Mouse (Mus musculus) spleen, postnatal 14 days (tissue): ENCODE measurements around the gene Sapcd2.

Experiments used
- DNase-seq, 2 experiments: peaks; one replicate each; pipeline ENCODE4 v3.0.0; 2021 to 2022; ENCODE audit warnings: low spot score in 2 of 2

Sapcd2 gene

DNA sequence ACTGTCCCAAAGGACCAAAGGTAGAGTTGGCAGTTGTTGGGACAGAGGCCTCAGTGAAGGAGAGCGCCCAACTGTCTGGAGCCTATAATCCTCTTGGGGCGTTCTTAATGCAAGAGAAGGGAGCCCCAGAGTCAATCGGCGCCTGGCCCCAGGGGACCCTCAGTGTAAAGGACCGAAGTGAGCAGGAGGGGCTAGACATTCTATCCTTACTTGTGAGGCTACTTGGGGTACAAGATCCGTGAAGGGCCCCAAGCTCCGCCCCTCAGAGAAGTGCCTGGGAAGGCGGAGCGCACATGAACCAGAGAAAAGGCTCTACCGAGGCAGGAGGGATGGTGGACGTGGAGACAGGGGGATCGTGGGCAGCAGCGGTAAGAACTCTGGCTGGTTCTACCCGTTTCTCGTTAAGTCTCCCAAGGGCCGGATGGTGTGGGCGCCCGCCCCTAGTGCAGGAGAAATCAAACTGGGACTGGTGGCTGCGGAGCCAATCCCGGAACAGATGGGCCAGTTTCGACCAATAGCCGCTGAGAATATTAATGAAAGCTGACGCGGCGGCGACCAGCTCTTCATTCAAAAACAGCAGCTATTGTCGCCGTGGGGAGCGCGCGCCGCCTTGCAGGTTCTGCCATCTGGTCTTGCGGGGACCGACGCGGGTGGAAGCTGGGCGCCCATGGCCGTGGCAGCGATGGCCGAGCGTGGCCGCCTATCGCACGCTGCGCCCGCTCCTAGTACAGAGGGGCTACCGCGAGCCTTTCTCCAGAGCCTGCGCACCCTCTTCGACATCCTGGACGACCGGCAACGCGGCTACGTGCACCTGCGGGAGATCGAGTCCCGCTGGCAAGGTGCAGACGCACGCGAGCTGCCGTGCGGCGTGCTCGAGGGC is at the start of gene Sapcd2:
TSS of gene Sapcd2 (plus strand) at position 558 of the 880 bp plus-strand sequence.
- DNase-seq, result peak; percentile 68 to 76

DNA sequence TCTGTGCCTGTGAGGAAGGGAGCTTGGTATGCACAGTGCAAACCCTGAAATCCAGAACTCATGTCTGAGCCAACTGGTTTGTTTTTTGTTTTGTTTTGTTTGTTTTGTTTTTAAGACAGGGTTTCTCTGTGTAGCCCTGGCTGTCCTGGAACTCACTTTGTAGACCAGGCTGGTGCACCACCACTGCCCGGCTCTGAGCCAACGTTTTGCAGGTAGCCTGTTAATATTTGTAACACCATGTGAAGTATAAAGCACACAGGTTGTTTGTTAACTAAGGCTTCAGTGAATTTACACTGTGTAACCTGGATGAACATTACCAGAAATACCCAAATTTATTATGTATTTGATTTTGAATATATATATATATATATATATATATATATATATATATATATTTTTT is 46.1 kb upstream of the Sapcd2 start:
- no peak for DNase-seq

DNA sequence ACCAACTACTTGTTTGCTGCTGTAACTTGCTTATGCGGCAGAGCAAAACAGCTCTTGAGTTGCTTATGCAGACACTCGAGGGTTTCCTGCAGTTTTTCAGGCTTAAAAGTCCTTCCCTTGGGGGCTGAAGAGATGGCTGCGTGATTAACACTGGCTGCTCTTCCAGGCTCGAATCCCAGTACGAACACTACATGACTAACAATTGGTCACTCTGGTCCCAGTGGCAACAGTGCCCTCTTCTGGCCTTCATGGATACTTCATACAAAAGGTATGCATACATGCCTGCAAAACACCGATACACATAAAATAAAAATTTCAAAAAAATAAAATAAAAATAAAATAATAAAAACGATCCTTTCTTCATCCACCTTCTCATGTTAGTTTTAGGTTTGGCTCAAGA is 43.7 kb upstream of the Sapcd2 start:
- DNase-seq, result no peak

DNA sequence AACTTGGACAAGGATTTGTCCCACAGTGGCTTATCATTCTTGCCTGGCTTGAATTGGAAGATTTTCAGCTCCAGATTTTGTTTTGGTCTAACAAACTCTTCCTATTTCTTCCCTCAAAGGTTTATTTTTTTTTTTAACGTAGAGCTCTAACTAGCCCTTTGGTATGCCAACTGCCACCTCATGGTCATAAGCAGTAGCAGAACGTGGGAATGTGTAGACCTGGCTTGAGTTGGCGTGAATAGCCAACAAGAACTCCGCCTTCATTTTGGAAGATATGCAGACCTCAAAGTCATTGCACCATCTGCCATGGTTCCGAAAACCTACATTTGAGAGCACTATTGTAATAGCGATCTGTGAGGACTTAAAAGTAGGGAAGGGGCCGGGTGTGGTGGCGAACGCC is 40.7 kb upstream of the Sapcd2 start:
- no peak for DNase-seq

- DNase-seq, result peak; percentile 99
These were observed 39.6 kb upstream of the Sapcd2 start, which contains the start of gene Man1b1 for GRCm38 (mm10) chr2:25332286-25333160. Man1b1 (plus strand) TSS chr2:25332338.

- no peak for DNase-seq
These were observed 38.6 kb upstream of the Sapcd2 start for GRCm38 (mm10) chr2:25333569-25333968.

GRCm38 (mm10) chr2:25338303-25338702 is 33.8 kb upstream of the Sapcd2 start:
- DNase-seq, result no peak

GRCm38 (mm10) chr2:25348162-25348561 is 24.0 kb upstream of the Sapcd2 start:
- no peak for DNase-seq

- DNase-seq, result no peak
These were observed 22.6 kb upstream of the Sapcd2 start for GRCm38 (mm10) chr2:25349499-25349898.

DNA sequence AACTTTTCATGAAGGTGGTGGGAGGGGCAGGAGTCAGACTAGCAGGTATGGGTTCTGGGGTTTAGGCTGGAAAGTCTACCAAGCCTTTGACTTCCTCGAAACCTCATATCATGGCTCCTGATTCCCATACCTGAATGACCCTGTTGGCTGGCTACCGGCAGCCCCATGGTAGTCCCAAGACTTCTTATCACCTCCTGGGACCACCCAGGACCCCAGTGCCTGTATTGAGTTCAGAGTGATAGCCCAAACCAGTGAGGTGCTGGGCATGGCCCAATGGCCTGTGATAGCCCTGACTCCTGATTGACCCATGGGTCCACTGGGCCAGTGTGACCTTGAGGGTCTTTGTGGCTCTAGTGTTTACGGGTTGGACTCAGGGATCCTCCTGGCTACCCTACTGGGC is 21.4 kb upstream of the Sapcd2 start:
- no peak for DNase-seq

DNA sequence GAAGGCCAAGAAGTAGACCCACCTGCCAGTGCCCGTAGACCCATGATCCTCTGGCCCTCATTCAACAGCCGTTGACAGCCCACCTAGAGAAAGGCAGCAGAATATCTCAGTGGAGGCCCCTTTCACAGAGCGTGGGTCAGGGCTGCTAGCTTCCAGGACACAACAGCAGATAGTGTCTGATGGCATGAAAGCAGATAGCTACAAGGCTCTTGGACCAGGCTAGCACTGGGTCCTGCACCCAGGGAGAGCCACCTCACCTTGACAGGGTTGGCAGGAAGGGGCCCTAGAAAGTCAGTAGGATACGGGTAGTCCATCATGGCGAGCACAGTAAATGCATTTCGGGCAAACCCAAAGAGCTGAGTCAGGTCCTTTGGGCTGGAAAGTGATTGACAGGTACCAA is 17.9 kb upstream of the Sapcd2 start:
- no peak for DNase-seq

GRCm38 (mm10) chr2:25355419-25356066 is 16.6 kb upstream of the Sapcd2 start:
- no peak for DNase-seq

DNA sequence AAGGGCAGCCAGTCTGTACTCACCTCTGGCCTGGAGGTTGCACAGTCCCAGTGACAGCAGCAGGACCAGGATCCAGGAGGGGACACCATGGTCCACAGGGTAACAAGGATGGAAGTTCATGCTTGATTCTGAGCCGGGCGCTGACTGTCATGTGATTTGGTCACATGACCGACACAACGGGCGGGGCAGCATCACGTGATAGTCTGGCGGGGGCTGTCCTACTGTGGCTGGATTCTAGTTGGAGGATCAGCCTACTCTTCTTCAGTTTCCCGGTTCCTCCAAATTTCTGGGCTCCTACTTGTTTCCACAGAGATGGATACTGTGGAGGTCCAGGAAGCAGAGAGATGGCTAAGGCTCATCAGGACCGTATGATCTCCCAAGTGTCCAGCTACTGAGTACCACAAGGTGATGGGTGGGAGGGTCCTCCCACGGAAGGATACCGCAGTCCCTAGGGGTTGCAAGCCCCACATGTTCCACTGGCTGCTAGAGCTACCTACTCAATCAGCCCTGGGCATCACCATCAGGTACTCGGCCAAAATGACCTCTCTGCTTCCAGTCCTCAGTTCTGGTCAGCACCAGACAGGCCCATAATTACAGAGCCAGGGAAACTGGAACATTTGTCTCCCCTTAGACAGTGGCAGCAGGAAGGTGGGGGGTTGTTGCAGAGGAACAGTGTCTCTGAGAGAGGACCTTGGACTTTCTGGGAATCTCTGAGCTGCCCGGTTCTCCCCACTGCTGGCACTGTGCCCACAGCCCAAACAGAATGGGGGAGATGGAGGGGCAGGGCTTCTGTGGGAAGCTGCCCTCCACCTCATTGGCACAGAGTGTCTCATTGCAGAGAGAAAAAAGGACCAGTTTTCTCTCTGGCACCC is 15.7 kb upstream of the Sapcd2 start, which contains the start of gene Dpp7:
TSS of gene Dpp7 (minus strand) at position 152 of the 872 bp plus-strand sequence.
- peak; percentile 55 to 71 for DNase-seq

DNA sequence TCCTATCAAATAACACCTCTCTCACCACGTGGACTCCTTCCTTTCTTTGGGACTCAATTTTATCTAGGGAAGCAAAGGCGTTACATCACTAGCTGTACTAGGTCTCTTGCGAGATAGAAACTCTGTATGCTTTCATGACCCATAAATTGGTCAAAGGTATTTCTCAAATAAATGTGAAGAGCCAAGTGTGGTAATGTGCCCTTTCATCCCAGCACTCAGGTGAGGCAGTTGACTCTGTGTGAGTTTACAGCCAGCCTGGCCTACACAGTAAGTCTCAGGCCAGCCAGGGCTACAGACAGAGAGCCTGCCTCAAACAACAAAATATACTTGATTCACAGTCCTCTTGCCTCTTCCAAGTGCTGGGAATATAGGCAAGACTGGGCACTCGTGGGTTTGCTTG is 12.3 kb upstream of the Sapcd2 start:
- DNase-seq, result no peak

- DNase-seq, result no peak
These were observed 8.5 kb upstream of the Sapcd2 start for GRCm38 (mm10) chr2:25363478-25364178.

DNA sequence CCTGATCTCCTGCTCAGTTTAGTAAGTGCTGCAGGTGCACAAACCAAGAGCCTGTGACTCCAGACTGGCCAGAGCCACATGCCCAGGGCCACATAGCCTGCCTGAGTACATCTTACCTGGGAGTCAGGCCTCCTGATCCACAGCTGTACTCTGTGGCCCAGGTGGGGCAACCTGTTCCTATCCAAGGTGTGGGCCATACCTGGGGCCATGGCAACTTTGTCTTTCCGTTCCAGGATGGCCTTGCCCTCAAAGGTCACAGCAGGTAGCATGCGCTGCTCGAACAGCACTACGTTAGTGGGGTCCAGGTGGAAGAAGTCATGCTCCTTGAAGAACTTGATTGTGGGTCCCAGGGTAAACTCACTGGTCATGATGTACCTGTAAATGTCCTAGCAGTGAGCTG is 7.8 kb upstream of the Sapcd2 start:
- DNase-seq, result no peak

DNA sequence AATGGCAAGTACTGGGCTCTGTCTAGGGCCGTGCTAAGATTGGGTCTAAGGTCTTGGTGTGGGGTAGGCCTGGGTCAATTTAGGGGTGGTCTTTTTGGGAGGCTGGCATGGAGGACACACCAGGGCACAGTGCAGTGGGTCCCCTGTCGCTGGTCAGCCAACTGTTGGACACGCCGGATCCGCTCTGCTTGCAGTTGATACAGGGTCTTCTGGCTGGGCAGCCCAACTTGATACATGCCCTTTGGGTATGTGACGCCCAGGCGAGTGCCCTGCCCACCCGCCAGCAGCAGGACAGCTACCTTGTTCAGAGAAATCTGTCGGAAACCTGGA is 7.4 kb upstream of the Sapcd2 start:
- no peak for DNase-seq

- DNase-seq, result peak; percentile 33 to 46
These were observed 6.9 kb upstream of the Sapcd2 start, which contains the start of gene Uap1l1 for GRCm38 (mm10) chr2:25365091-25365761. Uap1l1 (minus strand) TSS chr2:25365682.

DNA sequence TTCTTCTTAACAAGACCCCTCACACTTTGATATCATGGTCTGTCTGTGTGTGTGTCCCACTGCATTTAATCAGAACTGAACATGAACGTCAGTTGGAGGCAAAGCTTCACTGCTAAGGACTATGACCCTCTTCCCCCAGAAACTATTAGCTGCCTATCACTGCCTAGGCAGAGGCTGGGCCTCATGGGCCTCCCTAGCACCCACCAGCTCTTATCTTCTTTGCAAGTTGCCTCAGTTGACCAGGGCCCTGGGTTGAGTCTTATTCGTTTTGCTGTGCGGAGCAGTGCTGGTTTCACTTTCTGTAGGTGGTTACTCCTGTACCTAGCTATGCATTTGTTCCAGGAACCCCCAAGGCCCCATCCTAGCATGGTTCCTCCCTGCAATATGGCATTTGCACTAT is 2.1 kb upstream of the Sapcd2 start:
- DNase-seq, result no peak
